Mouse (Mus musculus) C2C12 (cell line): ENCODE measurements around the gene Fbxo39.

Source experiments
- CEBPB ChIP-seq: IDR thresholded peaks from one replicate; pipeline ENCODE4 v1.6.1; 2011; ENCODE audit warnings: low read depth, mild to moderate bottlenecking, control low read depth, moderate library complexity
- CTCF ChIP-seq: IDR thresholded peaks from one replicate; pipeline ENCODE4 v1.5.1; 2011; ENCODE audit not compliant: control insufficient read depth, insufficient read depth, insufficient read length
- MAX ChIP-seq: IDR thresholded peaks from one replicate; pipeline ENCODE4 v1.6.1; 2011; ENCODE audit warnings: mild to moderate bottlenecking, control low read depth
- MYOD1 ChIP-seq: IDR thresholded peaks from one replicate; pipeline ENCODE4 v1.6.1; 2011; ENCODE audit warnings: low read depth; ENCODE audit not compliant: control insufficient read depth, insufficient read length
- MYOG ChIP-seq: IDR thresholded peaks from one replicate; pipeline ENCODE4 v1.6.1; 2011; ENCODE audit not compliant: control insufficient read depth, insufficient read length; ENCODE audit errors: extremely low read depth
- USF1 ChIP-seq: IDR thresholded peaks from one replicate; pipeline ENCODE4 v1.6.1; 2011; ENCODE audit warnings: low read depth, mild to moderate bottlenecking, control low read depth, moderate library complexity

GRCm38 (mm10) chr11:72271761-72272160 is 42.5 kb upstream of the Fbxo39 start:
- TF ChIP-seq CTCF (no peak), CEBPB (no peak), MAX (no peak), USF1 (no peak), MYOD1 (no peak), MYOG (no peak)
